In the genomic region with DNA sequence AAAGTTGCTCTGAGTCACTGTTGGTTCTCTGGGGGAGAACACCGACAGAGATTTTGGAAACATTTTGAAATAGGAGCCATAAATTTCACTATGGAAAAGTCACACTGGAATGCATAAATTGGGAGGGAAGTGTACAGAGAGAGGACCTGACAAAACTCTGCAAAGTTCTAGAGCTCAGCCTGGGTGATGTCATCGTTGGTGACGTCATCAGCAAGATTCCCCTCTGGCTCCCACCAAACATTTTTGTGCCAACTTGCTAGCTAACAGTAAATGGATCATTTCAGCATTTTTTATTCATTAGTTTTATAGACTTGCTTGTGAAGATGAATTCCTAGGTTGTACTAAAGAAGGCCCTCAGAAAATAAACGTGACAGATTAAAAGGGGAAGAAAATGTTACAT, we compare ENCODE assay signal across 22 mouse cellular contexts.
DNase-seq lines count a peak whose midpoint lies in the region; ATAC-seq and TF ChIP-seq lines count a peak whose summit lies in the region.
"Had no signal": no experiment of that assay in that cellular context is flagged by ENCODE, and none has a peak within 500 bp of the region (broad histone marks: within the 10 kb centered on the region; RNA-seq: fewer than 3 reads in every experiment).

No protein-coding gene starts in this region.

- WGBS in kidney, postnatal 0 days, result 76% methylated on average over 4 of the region's 4 CpGs
- 74% methylated on average over 4 of the region's 4 CpGs for WGBS in kidney, embryonic 14.5 days
- WGBS in midbrain, embryonic 11.5 days, result 87% methylated on average over 4 of the region's 4 CpGs

- H3K27ac ChIP-seq in kidney, postnatal 0 days, result no peak overlapping the region
- no peak overlapping the region for H3K27ac ChIP-seq in kidney, embryonic 14.5 days (ENCODE audit: low read depth, low read length)
- H3K27ac ChIP-seq in midbrain, embryonic 11.5 days (ENCODE audit: low read depth, low read length), result no peak overlapping the region
- H3K27ac ChIP-seq: embryonic facial prominence, embryonic 12.5 days; forebrain, embryonic 15.5 days; heart, embryonic 10.5 days; hindbrain, embryonic 15.5 days; limb, embryonic 12.5 days; liver, embryonic 13.5 days; lung, embryonic 15.5 days; midbrain, embryonic 12.5 days; stomach, embryonic 15.5 days had no signal

- no peak overlapping the region for H3K4me3 ChIP-seq in kidney, postnatal 0 days (replicated peaks; ENCODE audit: low read depth, low read length)
- no peak overlapping the region for H3K4me3 ChIP-seq in kidney, embryonic 14.5 days (ENCODE audit: low read length)
- no peak overlapping the region for H3K4me3 ChIP-seq in midbrain, embryonic 11.5 days (ENCODE audit: low read depth, low read length)
- H3K4me3 ChIP-seq: embryonic facial prominence, embryonic 12.5 days; forebrain, embryonic 15.5 days; heart, embryonic 10.5 days; hindbrain, embryonic 15.5 days; limb, embryonic 12.5 days; liver, embryonic 13.5 days; lung, embryonic 15.5 days; midbrain, embryonic 12.5 days; stomach, embryonic 15.5 days had no signal

- H3K27me3 ChIP-seq in kidney, postnatal 0 days (ENCODE audit: insufficient read depth, low read length), result no peaks in the 10 kb centered on the region
- H3K27me3 ChIP-seq in kidney, embryonic 14.5 days (ENCODE audit: control insufficient read depth, insufficient read depth, low read length), result no peaks in the 10 kb centered on the region
- H3K27me3 ChIP-seq in midbrain, embryonic 11.5 days (ENCODE audit: control insufficient read depth, insufficient read depth, low read length), result no peaks in the 10 kb centered on the region
- H3K27me3 ChIP-seq: embryonic facial prominence, embryonic 12.5 days; forebrain, embryonic 15.5 days; hindbrain, embryonic 15.5 days; limb, embryonic 12.5 days; liver, embryonic 13.5 days; lung, embryonic 15.5 days; midbrain, embryonic 12.5 days; stomach, embryonic 15.5 days had no signal

- H3K36me3 ChIP-seq in kidney, postnatal 0 days (ENCODE audit: insufficient read depth, low read length), result no peaks in the 10 kb centered on the region
- no peaks in the 10 kb centered on the region for H3K36me3 ChIP-seq in kidney, embryonic 14.5 days (ENCODE audit: control insufficient read depth, insufficient read depth, low read length)
- no peaks in the 10 kb centered on the region for H3K36me3 ChIP-seq in midbrain, embryonic 11.5 days (ENCODE audit: control insufficient read depth, insufficient read depth, low read length)
- H3K36me3 ChIP-seq: embryonic facial prominence, embryonic 12.5 days; forebrain, embryonic 15.5 days; heart, embryonic 10.5 days; hindbrain, embryonic 15.5 days; limb, embryonic 12.5 days; liver, embryonic 13.5 days; lung, embryonic 15.5 days; midbrain, embryonic 12.5 days; stomach, embryonic 15.5 days had no signal

- no peak for TF ChIP-seq CTCF in kidney, postnatal 0 days (IDR thresholded peaks at IDR 0.05; ENCODE audit: low read depth)

- ATAC-seq in kidney, postnatal 0 days (replicated peaks; ENCODE audit: low FRiP score, low read depth), result no peak
- no peak for ATAC-seq in kidney, embryonic 14.5 days (ENCODE audit: low FRiP score, low TSS enrichment)
- no peak for ATAC-seq in midbrain, embryonic 11.5 days (ENCODE audit: low FRiP score)
- ATAC-seq: forebrain, embryonic 15.5 days had no signal

- DNase-seq in kidney, postnatal 0 days (ENCODE audit: low spot score), result peak; percentile 33
- DNase-seq in 3T3-L1 (ENCODE audit: low read depth, low spot score), result peak; percentile 69
- DNase-seq in Muller cell, postnatal 12 days (ENCODE audit: inconsistent ontology term), result peak; percentile 62
- DNase-seq in fibroblast of lung, adult 2 months (ENCODE audit: low read depth), result peak; percentile 20
- DNase-seq in ovary, postnatal 36 days (ENCODE audit: low spot score), result no peak
- DNase-seq in midbrain, embryonic 11.5 days (ENCODE audit: low spot score, missing footprints), result no peak
- DNase-seq: adrenal gland, postnatal 25 days; cerebellum, adult 9-11 months; kidney, adult 2 months; kidney, postnatal 14 days; liver, embryonic 13.5 days; right cerebral cortex, postnatal 4 days; thymus, postnatal 25 days had no signal

- no peak overlapping the region for H3K9ac ChIP-seq in kidney, postnatal 0 days (ENCODE audit: low read depth, low read length)
- no peak overlapping the region for H3K9ac ChIP-seq in kidney, embryonic 14.5 days (ENCODE audit: low read depth, low read length)
- H3K9ac ChIP-seq in midbrain, embryonic 11.5 days (ENCODE audit: low read length), result no peak overlapping the region
- H3K9ac ChIP-seq: embryonic facial prominence, embryonic 12.5 days; forebrain, embryonic 15.5 days; hindbrain, embryonic 15.5 days; limb, embryonic 12.5 days; liver, embryonic 13.5 days; lung, embryonic 15.5 days; midbrain, embryonic 12.5 days; stomach, embryonic 15.5 days had no signal

- H3K4me2 ChIP-seq in kidney, postnatal 0 days (ENCODE audit: low read length), result no peak overlapping the region
- no peak overlapping the region for H3K4me2 ChIP-seq in kidney, embryonic 14.5 days (replicated peaks; ENCODE audit: low read depth, low read length)
- H3K4me2 ChIP-seq in midbrain, embryonic 11.5 days, result no peak overlapping the region
- H3K4me2 ChIP-seq: embryonic facial prominence, embryonic 12.5 days; forebrain, embryonic 15.5 days; hindbrain, embryonic 15.5 days; limb, embryonic 12.5 days; liver, embryonic 13.5 days; lung, embryonic 15.5 days; midbrain, embryonic 12.5 days; stomach, embryonic 15.5 days had no signal

- H3K9me3 ChIP-seq in kidney, postnatal 0 days (replicated peaks; ENCODE audit: low read length), result no peaks in the 10 kb centered on the region
- H3K9me3 ChIP-seq in kidney, embryonic 14.5 days (ENCODE audit: control insufficient read depth, low read length), result no peaks in the 10 kb centered on the region
- no peaks in the 10 kb centered on the region for H3K9me3 ChIP-seq in midbrain, embryonic 11.5 days (ENCODE audit: control insufficient read depth, low read length)
- H3K9me3 ChIP-seq: embryonic facial prominence, embryonic 12.5 days; forebrain, embryonic 15.5 days; heart, embryonic 10.5 days; hindbrain, embryonic 15.5 days; limb, embryonic 12.5 days; liver, embryonic 13.5 days; lung, embryonic 15.5 days; midbrain, embryonic 12.5 days; stomach, embryonic 15.5 days had no signal

- no peaks in the 10 kb centered on the region for H3K4me1 ChIP-seq in kidney, postnatal 0 days (replicated peaks; ENCODE audit: insufficient read depth, low read length)
- no peaks in the 10 kb centered on the region for H3K4me1 ChIP-seq in kidney, embryonic 14.5 days (ENCODE audit: control insufficient read depth, insufficient read depth, low read length)
- H3K4me1 ChIP-seq in midbrain, embryonic 11.5 days (ENCODE audit: control insufficient read depth, insufficient read depth, low read length), result no peaks in the 10 kb centered on the region
- H3K4me1 ChIP-seq: embryonic facial prominence, embryonic 12.5 days; forebrain, embryonic 15.5 days; heart, embryonic 10.5 days; hindbrain, embryonic 15.5 days; limb, embryonic 12.5 days; liver, embryonic 13.5 days; midbrain, embryonic 12.5 days; stomach, embryonic 15.5 days had no signal

Comparison
In these comparisons a context has a peak if more than half of its experiments do, and no peak if none do; other contexts are left out.
1. DNase-seq: peak in kidney, postnatal 0 days (single experiment), 3T3-L1 (single experiment), Muller cell, postnatal 12 days (single experiment) and fibroblast of lung, adult 2 months (single experiment); none in ovary, postnatal 36 days (single experiment) and midbrain, embryonic 11.5 days (single experiment).